Mouse (Mus musculus) fibroblast of lung, adult 2 months (primary cell): ENCODE measurements around the gene Lsm2.
"Not testable (repeated sequence)": the region's sequence is repeated elsewhere in the genome, so short reads cannot be mapped to it uniquely, and the experiment has no call there.

Experiments
- DNase-seq: peaks from one replicate; pipeline ENCODE4 v3.0.0-alpha.2; 2011; ENCODE audit warnings: low read depth

Gene Lsm2

GRCm38 (mm10) chr17:34957291-34957690 lies 24.4 kb upstream of the Lsm2 start:
- not testable (repeated sequence) for DNase-seq

DNA sequence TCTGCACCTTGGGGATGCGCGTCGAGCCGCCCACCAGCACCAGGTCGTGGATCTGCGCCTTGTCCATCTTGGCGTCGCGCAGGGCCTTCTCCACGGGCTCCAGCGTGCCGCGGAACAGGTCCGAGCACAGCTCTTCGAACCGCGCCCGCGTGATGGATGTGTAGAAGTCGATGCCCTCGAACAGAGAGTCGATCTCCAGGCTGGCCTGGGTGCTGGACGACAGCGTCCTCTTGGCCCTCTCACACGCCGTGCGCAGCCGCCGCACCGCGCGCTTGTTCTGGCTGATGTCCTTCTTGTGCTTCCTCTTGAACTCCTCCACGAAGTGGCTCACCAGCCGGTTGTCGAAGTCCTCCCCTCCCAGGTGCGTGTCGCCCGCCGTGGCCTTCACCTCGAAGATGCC lies 23.7 kb upstream of the Lsm2 start:
- DNase-seq = not testable (repeated sequence)

DNA sequence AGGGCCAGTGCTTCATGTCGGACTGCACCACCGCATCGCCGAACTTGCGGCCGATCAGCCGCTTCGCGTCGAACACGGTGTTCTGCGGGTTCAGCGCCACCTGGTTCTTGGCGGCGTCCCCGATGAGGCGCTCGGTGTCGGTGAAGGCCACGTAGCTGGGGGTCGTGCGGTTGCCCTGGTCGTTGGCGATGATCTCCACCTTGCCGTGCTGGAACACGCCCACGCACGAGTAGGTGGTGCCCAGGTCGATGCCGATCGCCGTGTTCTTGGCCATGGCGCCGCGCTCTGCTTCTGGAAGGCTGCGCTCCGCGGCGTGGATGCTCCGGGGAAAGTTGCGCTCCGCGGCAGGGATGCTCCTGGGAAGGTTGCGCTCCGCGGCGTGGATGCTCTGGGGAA lies 22.9 kb upstream of the Lsm2 start:
- DNase-seq = not testable (repeated sequence)

- DNase-seq = peak; percentile 79
These were observed 22.4 kb upstream of the Lsm2 start, which contains the start of gene Hspa1b for GRCm38 (mm10) chr17:34959130-34959778. Gene Hspa1b (minus strand): TSS chr17:34959238.

DNA sequence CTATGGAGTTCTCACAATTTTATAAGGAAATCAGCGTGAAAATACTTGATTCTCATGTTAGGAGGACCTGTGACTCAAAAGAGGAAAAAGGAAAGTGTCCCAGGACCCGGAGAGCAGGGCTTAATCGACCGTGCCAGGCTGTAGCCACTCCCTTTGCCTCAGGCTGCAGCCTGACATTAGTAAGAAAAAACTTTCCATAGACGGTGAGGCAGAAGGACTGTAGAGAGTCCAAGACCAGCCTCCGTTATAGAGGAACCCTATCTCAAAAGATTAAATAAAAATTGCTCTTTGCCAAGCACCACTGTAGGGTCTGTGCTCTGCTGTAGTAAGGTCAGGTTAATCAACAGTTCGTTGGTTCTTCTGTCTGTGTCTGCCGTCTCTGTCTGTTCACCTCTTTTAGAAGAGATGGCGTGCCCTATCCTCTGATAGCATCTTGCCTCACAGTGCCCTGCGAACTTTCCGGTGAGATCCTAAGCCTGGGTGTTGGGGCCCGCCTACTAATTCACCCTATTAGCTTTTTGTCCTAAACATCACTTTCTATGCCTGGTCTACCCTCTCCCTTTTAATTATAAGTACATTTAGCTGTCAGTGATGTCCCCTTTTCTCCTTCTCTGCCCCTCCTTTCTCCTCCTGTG lies 21.7 kb upstream of the Lsm2 start:
- DNase-seq = no peak

DNA sequence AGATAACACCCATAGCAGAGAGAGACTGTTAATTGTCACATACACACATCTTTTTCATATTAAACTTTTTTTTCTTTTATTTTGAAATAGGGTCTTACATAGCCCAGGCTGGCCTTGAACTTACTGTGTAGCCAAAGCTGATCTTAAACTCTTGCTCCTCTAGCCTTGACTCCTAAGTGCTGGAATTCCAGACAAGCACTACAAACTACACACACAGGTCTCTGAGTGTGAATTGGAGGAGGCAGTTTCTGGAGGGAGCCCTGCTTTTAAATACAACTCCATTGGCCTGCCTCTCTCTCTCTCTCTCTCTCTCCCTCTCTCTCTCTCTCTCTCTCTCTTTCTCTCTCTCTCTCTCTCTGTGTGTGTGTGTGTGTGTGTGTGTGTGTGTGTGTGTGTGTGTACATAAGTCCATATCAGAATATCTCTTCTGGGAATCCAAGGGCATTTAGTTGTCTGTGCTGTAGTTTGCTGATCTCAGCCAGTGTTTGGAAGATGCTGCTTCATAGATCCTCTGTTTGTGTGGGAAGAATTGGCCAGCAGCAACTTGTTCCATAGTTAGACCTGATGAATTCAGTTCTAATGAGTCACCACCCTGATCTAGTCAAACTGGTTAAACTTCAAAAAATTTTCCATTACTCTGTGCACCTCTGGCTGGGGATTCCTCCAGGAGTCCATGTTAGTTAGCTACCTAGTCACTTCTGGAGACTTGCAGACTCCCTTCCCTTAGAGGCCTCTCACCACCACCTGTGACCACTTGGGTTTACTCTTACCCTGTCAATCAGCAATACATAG lies 20.8 kb upstream of the Lsm2 start:
- DNase-seq = no peak

DNA sequence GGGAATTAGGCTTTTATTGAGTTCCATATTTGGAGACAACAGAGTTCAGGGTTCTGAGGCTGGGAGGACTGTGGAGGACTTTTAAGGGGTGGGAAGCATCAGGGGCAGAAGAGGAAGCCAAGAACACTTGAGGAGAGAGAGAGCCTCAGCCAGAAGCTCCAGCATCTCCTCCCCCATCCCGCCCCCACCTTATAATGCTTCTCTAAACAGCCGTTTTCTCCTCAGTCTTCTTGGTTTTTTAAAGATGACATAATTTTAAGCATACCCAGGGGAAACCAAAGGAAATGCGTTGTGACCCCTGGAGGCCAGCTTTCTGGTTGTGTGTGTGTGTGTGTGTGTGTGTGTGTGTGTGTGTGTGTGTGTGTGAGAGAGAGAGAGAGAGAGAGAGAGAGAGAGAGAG lies 19.5 kb upstream of the Lsm2 start:
- no peak for DNase-seq

DNA sequence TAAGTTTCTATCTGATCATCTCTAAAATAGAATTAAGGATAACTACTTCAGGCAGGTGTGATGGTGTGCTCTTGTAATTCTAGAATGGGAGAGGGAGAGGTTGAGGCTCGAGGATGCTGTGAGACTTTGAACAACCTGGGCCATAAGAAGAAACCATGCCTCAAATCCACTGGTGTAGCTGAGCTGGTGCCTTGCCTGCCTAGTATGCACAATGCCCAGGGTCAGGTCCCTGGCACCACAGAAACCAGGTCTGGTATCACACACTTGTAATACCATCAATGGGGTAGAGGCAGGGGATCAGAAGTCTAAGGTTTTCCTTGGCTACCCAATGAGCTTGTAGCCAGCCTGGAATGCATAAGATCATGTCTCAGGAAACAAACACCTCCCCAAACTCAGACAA lies 18.8 kb upstream of the Lsm2 start:
- DNase-seq = no peak

DNA sequence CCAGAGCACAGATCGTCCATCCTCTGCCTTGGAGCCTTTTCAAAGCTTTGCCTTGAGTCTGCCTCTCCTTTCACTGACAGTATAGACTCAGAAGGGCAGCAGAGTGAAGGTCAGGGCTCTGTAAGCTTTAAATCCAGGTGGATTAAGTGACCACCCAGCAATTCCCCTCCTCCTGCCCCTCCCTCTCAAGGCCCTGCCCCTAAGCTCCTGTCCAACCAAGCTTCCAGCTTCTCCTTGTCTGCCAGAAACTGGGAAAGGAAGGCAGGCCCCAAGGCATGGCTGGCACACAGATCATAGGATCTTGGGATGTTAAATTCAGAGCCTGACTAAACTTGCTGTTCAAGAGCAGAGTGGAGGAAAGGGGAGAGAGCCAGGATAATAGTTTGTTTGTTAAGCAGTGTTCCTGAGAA lies 17.0 kb upstream of the Lsm2 start:
- DNase-seq = peak; percentile 71

DNA sequence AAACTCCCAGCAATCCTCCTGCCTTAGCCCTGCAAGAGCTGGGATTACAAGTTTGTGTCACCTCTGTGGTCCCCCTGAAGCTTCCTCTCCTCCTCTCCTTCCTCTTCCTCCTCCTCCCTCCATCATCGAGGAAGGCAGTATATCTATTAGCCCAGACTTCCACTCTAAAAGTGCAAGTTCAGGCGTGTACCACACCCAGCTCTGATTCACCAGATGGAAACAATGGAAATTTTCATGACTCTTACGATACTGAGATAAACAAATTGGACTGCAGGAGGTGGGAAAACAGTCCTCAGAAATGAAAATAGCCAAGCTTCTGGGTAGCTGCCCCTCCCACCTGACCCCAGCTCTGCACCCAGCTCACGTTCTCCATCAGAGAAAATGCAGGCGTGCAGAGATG lies 16.0 kb upstream of the Lsm2 start:
- no peak for DNase-seq

GRCm38 (mm10) chr17:34969822-34970221 lies 11.8 kb upstream of the Lsm2 start, which contains the start of gene Gm20481:
Gene Gm20481 (plus strand): TSS chr17:34969912.
- DNase-seq = not testable (repeated sequence)

GRCm38 (mm10) chr17:34970850-34971249 lies 10.8 kb upstream of the Lsm2 start:
- DNase-seq = not testable (repeated sequence)

DNA sequence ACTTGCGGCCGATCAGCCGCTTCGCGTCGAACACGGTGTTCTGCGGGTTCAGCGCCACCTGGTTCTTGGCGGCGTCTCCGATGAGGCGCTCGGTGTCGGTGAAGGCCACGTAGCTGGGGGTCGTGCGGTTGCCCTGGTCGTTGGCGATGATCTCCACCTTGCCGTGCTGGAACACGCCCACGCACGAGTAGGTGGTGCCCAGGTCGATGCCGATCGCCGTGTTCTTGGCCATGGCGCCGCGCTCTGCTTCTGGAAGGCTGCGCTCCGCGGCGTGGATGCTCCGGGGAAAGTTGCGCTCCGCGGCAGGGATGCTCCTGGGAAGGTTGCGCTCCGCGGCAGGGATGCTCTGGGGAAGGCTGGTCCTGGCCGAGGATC lies 10.0 kb upstream of the Lsm2 start:
- not testable (repeated sequence) for DNase-seq

DNA sequence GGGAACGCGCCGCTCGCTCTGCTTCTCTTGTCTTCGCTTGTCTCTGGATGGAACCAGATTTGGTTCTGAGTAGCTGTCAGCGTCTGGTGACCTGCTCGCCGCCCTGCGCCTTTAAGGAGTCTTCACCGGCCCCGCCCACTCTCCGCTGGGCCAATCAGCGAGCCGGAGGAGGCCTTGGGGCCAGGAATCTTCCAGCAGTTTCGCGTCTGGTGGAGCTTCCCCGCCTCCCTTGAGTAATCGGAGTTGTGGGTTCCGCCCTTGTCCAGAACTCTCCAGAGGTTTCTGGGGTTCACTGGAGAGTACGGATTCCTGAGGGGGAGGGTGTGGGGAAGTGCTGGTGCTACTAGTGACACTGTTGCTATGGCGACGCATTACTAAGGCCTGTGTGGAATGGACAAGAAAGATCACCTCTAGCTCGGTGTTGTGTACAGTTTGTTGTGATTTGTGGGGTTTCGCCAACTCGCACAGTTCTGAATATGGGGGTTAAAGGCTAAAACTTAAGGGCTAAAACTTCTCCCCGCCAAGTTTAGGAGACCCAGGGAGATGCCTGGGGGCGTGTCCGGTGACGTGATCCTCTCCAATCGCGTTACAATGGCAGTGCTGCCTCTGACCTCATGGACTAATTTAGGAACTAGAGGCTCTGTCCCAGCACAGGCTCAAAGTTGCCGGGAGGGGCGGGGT lies 9.5 kb upstream of the Lsm2 start, which contains the start of the genes Hspa1a and Hspa1l:
Gene Hspa1a (minus strand): TSS at position 88 of the 681 bp plus-strand sequence.
Gene Hspa1l (plus strand): TSS at position 635 of the 681 bp plus-strand sequence.
- DNase-seq = not testable (repeated sequence)

GRCm38 (mm10) chr17:34975581-34976492 lies 5.8 kb upstream of the Lsm2 start:
- no peak for DNase-seq

- no peak for DNase-seq
These were observed 4.7 kb upstream of the Lsm2 start for GRCm38 (mm10) chr17:34977000-34977399.

- DNase-seq = no peak
These were observed 3.4 kb upstream of the Lsm2 start for GRCm38 (mm10) chr17:34978239-34978638.

DNA sequence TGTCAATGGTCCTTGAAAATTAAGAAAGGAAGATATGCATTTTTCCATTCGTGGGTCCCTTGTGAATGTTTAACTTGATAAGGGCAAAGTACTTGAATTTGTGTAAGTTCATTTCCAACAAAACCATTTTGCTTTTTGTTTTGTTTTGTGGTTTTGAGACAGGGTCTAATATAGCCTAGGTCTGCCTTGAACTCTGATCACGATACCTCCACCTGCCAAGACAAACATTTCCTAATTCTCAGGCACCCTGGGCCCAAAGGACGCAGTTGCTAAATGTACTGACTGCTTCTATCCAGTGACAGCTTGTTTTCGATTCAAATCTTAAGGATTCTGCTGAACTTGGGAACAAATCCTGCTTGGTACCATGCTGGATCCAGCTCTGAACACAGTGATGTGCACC lies 2.0 kb upstream of the Lsm2 start:
- no peak for DNase-seq

DNA sequence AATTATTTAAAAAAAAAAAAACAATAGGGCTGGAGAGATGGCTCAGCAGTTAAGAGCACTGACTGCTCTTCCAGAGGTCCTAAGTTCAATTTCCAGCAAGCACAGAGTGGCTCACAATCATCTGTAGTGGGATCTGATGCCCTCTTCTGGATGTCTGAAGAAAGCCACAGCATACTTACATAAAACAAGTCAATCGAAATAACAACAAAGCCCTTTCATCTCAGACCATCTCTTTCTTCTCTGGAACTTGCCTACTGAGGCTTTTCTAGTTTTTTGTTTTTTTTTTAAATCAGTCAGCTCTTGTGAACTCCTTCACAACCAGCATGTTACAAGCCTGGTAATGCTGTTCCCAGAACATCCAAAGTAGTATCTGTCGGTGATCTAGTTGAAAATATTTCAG lies 1.0 kb upstream of the Lsm2 start:
- no peak for DNase-seq

GRCm38 (mm10) chr17:34982328-34982727 lies 666 bp downstream of the Lsm2 start:
- no peak for DNase-seq

DNA sequence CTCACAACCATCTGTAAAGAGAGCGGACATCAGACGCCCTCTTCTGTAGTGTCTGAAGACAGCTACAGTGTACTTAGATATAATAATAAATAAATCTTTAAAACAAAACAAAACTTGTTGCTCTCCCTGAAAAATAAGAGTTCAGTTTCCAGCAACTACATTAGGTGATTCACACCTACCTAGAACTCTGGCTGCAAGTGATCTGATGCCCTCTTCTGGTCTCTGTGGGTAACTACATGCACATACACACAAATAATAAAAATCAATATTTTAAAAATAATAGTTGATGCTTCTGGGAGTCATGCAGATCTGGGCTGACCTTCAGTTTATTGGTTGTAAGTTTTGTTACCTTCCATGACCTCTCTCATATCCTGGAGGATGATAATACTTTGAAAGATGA lies 2.6 kb downstream of the Lsm2 start:
- DNase-seq = no peak
